Mouse (Mus musculus) lung, postnatal 10 days (tissue): ENCODE results near the gene Lcn10.
A peak's percentile ranks its signal among the peaks of the same experiment; 100 is the strongest.
"Not testable (repeated sequence)": the region's sequence is repeated elsewhere in the genome, so short reads cannot be mapped to it uniquely, and the experiment has no call there.

Experiments used
- DNase-seq: peaks from one replicate; pipeline ENCODE4 v3.0.0; 2021

The Lcn10 gene

GRCm38 (mm10) chr2:25708121-25708520 lies 25.6 kb downstream of the Lcn10 start:
- DNase-seq, result peak; percentile 56

DNA sequence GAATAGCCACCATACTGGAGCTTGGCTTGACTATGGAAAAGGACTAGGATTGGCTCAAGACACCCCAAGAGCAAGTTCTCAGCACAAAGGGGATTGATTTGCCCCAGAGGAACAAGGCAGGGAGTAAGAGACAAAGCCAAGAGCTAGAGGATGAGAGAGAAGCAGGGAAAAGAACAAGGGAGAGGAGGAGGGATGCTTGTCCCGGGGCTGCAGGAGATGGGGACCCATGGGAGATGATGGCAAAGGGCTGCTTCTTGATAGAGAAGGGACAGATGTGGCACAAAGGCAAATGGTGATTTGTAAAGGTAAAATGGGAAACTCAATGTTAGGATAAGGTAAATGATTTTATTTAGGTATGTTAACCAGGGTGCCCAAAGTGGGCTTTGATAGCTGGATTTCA lies 26.5 kb downstream of the Lcn10 start:
- not testable (repeated sequence) for DNase-seq

DNA sequence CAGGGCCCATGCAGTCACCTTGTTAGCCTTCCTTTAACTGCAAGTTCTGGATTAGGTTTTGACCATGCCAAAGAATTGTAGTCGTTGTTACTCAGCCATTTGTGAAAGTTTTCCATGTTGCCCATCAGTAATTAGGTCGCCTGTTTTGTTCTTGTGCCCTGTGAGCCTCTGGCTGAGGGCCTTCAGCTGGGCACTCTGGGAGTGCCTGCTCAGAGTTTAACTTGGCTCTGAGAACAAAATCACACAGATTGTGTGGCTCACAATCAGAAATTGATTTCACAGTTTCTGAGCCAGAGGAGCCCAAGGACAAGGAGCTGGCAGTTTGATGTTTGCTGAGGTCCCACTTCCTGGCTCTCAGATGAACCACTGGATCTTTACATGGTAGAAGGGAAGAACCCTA lies 27.3 kb downstream of the Lcn10 start:
- not testable (repeated sequence) for DNase-seq

GRCm38 (mm10) chr2:25711641-25712040 lies 29.1 kb downstream of the Lcn10 start:
- not testable (repeated sequence) for DNase-seq

DNA sequence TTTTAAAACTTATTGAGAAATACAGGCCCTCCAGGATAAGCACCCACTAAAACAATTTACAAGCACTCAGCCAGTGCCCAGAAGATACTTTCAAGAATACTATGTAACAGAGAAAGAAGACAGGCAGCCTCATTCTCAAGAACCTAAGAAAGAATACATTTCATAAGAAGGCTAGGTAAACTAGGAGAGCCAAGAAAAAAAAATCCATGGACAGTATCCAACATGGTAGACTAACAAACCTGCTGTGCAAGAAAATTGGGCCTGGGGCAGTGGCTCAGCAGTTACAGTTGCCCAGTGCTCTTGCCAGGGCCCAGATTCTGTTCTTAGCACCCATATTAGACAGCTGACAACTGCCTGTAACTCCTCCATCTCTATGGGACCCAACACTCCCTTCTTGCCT lies 34.7 kb downstream of the Lcn10 start:
- no peak for DNase-seq

- DNase-seq, result no peak
Observed at GRCm38 (mm10) chr2:25733199-25733930, 50.8 kb downstream of the Lcn10 start.
